Mouse (Mus musculus) left cerebral cortex, adult 8-10 months (tissue): Measurements from ENCODE around the gene Dclk1. TPM values are rescaled to one million over a fixed set of nuclear protein-coding genes. Genes with fewer than 3 reads are reported as not detected.

ENCODE experiments used
- DNase-seq, 2 experiments: peaks; one replicate each; pipeline ENCODE4 v3.0.0; 2022; ENCODE audit warnings: low spot score in 2 of 2
- total RNA-seq, 4 experiments: library from RNA; stranded (reverse); gene quantifications; 2 replicates each; pipeline ENCODE4 v1.2.4; 2022

Gene Dclk1
- total RNA-seq, 4 experiments from 2014 or later, result 716 to 851 (median 782) TPM

DNA sequence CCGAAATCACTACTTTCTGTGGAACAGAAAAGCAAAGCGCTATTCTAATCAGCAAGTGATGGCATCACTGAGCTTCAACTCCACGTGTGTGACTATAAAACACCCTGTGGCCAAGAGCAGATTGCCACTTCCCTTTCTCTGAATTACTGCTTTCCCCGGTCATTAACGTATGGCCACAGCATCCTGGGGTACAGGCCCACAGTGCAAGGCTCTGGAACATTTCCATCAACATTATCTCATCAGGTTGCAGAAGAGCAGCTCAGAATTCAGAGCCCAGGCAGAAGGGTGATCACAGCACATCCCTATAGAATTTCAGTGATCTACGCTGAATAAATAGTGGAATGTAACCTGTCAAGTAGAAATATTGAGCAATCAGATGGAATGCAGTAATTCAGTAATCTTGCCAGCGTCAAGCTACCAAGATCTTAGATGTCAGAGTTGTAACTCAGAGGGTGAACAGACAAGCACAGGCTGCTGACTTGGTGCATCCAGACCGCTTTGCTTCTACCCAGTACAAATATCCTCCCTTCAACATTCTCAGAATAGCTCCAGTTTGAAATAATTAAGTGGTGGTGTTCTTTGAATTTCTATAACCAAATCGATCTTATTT is 293.5 kb downstream of the Dclk1 start:
- no peak for DNase-seq

DNA sequence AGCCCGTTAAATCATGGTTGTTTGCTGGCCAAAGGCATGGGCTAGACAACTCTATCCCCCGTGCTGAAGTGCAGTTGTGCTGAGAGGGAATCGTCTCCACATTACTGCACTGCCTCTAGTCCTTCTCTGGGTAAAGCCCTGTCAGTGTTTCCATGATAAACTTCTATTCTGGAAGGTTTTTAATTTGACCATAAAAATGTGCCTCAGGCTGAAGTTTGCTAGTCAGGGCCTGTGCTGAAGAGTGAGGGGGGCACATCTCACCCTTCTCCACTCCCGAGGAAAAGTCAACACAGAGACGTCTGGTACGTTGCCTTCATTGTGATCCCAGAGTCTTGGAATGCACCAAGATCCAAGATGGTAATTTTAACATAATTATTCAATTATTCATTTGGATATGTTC is 294.7 kb downstream of the Dclk1 start:
- DNase-seq, result no peak

DNA sequence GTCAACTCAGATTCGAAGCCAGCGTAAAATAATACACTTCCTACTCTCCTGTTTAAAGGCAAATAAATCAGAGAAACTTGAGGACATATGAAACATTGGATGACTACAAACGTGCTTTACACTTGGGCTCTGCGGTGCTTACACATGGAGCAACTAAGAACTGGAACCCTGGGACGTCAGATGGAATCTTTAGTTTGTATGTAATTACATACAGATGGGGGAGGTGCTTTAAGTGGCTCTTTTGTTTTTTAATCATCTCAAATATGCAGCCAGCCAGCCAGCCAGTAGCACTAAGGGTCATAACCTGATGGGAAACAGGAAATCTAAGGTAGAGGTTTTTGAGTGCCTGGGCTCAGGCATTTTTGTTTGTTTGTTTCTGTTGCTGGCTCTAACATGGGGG is 295.6 kb downstream of the Dclk1 start:
- no peak for DNase-seq

DNA sequence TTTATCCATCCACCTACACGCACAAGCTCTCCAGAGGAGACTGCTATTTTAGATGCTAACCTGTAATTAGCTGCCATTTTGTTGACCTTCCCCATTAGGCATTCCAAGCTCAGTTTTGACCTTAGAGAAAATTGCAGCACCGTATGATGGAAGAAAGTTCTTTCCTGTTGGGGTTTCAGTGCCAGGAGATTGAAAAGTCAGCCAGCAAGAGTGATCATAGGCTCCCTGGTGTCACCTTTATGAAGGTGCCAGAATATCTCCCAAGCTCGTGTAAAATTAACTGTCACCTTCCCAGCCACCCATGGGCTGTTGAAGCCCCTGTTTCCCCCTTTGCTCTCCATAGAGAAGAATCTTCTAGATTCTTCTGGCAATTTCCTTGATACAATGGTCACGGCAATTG is 297.2 kb downstream of the Dclk1 start:
- no peak for DNase-seq

DNA sequence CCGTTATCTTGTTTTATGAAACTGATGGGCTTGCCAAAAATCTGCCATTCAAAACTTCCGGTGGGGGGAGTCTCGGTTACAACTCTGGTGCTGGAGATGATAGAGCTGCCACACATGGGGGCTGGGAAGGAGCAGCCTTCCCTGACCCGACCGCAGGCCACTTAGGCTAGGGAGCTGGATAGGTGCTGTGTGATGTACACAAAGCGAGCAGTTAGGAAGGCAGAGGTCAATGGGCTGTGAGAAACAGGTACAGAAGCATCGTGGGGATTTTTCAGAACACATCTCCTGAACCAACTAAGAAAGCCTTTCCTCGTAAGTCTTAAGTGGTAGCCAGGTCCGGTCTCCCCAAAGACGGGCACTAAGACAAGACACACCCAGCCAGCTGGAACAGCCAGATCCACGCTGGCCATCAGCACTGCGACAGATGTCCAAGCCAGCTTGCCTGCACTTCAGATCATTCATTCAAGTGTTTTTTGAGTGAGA is 297.7 kb downstream of the Dclk1 start:
- DNase-seq, result peak in 1 of 2 experiments; percentile 59

DNA sequence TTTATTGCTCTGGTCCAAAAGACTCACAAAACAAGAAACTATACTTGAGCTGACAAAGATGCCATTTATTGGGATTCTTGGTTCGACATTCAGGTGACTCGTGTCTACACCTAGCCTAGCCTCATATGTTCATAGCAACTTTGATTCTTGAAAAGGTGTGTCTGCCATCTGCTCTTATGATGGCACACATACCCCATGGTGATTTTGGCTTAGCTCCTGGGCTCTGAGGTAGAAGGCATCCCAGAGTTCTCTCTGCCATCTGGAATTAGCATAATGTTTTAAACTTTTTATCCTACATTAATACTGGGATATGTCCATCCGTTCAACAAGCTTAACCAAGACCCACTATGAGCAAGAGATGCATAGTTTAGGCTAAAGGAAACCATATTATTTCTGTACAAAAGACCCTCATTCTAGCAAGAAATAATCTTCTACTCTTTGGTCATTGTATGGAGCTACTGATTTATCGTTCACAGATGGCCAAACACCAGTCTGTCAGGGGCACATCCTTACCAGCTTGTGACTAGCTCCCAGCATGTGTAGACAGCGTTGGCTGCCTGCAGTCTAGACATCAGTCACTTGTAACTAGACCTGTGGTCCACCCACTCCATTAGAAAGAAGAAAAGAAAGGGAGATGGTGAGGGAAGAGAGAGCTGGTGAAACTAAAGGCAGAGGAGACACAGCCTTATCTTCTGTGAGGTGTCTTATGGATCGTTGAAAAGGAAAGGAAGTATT is 298.4 kb downstream of the Dclk1 start:
- DNase-seq, result no peak

DNA sequence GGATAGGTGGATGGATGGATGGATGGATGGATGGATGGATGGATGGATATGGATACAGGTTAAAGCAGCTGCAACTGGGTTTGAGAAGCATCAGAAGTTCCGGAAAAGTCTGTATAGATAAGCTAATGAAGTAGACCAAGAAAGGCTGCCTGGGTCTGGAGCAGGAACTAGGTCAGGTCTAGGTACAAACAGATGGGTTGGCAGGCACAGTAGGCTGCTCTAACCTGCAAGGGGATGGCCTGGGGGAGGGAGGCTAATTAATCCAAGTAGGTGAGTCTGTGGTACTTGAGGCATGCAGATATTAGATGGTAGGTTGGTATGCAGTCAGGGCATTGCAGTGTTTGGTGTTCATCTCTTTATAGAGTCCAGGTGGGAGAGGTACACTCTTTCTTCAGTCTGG is 299.6 kb downstream of the Dclk1 start:
- DNase-seq, result no peak

DNA sequence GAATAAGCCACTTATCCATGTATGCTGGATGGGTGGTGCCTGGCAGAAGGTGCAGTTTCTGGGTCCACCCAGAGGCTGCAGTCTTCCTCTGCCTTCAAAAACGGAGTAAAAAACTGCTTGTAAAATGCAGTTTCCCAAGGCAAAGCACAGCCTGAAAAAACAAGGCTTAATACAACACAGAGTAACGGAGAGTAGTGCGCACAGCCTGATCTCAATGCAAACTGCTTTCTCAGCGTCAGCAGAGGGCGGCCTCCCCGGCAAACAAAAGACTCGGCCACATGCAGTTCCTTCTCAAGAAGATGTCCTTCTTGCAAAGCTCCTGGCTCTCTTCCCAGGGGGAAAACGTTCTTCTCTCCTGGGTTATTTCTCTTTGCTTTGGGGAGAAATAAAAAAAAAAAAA is 300.1 kb downstream of the Dclk1 start:
- peak in 1 of 2 experiments; percentile 79 for DNase-seq

DNA sequence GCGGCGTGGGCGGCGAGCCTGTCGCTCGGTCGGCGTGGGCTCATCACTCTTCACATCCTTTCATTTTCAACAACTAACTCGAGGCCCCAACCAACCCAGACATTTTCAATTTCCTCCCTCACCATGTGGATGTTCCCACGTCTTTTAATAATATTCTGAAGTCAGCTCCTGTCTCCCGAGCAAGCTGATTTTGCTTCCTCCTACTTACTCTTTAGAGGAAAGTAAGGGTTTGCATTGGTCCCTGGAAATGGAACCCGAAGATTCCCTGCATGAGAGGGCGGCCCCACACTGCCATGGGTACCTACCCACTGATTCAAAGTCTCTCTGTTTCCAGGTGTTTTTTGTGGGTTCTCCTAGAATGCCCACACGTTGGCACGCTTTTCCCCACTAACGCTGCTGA is 300.8 kb downstream of the Dclk1 start:
- DNase-seq, result peak in 1 of 2 experiments; percentile 73

DNA sequence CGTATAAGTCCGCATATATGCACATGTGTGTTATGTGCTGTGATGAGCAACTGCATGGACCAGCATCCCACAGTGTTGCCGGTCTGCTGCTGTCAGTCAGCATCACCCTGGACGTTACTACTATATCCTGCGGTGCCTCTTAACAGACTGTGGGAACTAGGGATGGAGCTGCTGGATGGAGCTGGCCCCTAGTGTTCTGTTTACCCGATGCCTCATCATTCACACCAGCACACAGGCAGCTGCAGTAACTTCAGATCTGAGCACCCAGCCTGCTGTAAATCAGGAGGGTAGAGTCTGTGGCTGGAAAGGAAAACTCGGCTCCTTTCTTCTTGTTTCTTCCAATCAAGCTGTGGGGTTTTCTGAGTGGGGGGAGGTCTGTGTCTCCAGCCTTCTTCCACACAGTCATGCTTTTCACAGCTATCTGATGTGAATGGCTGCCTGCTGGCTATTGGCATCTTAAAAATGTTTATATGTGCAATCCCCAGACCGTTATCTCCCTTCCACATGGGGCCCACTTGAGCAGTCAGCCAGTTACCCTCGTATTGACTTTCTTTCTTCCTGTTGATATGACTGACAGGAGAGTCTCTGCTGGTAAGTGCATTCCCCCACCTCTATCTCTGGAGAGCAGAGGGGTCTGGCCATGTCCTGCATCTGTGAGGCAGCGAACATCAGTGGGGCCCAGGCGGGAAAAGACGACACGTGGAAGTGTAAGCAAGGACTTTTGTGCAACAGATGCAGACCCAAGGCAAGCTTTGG is 301.9 kb downstream of the Dclk1 start:
- no peak for DNase-seq

DNA sequence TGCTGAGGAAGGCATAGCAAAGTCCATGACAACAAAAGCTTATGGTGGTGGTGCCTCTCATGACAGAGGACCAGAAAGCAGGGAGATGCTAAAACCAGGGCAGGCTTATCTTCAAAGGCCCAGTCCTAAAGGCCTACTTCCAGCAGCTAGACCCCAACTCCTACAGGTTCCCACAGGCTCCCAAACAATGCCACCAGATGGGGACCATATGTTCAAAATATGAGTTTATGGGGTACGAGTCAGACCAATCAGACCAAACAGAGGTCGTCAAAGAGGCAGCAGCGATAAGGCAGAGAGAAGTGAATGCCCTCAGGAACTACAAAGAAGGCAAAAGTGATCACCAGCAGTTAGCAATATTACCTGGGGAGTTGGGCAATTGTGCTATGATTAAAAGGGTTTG is 303.1 kb downstream of the Dclk1 start:
- DNase-seq, result no peak

DNA sequence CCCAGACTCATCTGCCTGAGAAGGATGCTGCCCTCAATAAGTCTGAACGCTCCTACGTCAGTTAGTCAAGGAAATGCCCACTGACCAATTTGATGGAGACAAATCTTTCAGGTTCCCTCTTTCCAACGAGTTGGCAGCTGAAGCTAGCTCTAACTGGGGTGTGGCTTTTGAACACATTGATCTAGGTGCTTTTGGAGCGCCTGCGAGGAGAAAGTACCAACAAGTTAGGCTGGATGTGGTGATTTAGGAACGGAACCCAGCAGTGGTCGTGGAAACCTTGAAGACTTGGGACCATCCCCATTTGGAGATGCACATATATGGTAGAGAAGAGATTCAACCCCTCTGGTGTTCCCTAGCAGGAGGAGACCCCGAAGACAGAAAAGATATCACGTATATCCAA is 303.8 kb downstream of the Dclk1 start:
- no peak for DNase-seq

DNA sequence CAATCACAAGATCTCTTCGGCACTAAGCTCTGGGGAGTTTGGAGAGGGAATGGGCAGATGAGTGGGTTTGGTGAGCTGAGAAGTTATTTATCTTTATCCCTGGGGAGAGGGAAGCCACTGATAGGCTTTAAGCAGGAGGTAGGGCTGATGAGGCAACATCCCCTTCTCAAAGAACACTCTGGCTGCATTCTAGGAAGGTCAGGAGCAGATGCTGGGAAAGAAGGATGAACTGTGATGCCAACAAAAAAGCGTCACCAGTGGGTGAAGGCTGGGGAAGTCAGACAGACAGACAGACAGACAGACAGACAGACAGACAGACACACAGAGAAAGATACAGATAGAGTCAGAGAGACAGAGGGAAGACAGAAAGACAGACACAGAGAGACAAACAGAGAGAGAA is 304.9 kb downstream of the Dclk1 start:
- DNase-seq, result no peak

DNA sequence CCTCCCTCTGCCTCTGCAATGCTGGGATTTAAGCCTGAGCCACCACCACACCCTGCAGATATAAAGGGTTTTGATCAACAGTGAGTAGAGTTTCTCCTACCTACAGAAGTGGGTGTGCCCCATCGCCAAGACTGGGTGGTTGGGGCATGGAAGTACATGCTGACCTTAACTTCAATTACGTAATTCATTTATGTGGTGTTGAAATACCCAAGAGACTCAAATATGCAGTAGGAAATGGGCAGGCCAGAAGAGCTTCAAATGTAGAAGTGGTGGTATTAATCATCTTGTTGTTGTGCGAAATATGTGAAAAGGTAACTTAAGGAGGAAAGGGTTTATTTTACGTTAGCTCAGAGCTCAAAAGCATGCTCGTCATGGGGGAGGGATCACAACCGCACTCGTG is 307.2 kb downstream of the Dclk1 start:
- DNase-seq, result no peak

DNA sequence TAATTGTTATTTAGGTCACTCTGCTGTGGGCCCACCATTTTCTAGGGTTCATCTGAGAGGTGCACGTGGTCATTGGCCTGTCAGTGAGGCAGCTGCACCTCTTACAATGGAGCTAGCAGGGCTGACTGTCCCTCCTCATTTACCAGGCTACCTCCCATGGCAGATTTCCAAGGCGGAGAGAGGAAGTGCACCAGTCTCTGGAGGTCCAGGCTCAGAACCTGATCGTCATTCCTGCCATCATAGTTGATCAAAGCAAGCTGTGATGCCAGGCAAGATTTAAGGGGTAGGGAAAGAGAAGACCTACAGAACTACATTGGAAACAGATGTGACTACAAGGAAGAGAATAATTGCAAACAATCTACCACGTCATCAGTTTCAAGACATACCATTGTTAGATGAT is 308.8 kb downstream of the Dclk1 start:
- no peak for DNase-seq

DNA sequence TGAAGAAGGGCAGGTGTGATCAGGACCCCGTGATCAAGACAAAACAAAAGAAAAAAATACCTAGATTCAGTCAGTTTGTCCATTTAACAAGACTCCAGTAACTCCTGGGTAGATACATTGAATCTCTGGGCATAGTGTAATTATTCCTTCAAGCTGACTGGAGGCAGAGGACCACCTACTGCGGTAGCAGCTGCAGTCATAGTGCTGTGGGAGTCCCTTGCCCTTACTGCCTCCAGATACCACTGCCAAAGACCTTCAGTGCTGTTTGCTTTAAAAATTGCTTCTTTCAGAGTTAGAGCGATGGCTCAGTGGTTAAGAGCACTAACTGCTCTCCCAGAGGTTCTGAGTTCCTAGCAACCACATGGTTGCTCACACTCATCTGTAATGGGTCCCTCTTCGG is 309.7 kb downstream of the Dclk1 start:
- no peak for DNase-seq

DNA sequence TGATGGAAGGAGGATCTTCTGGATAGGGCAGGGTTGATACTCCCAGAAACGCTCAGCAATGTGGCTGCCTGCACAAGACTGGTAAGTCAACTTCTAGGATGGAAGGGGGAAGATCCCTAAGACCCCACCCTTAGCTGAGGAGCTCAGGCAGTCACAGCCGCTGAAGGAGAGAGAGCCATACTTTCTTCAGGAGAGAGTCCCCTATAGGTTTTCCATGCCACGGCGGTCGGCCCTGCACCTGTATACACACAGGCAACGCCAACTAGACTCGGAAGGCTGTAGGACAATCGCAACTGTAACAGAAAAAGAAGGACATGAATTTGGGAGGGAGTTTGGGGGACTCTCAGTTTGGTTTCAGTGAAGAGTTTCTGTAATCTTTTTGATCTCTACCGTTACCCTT is 310.9 kb downstream of the Dclk1 start:
- no peak for DNase-seq

DNA sequence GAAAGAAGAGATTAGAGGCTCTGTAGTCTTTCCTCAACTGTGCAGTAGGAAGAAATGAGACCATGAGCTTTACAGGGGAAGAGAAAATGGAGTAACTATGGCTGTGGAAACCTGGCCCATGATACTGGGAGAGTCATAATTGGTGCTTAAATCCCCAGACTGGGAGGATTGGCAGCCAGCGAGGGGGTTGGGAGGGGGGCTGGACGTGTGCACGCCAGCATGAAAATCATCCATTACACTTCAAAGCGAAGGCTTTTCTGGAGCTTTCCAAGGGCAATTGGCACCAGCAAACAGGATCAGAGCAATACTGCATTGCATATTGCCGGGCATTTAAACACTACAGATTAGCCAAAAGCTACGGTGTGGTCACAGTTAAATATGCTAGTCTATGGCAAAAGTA is 313.7 kb downstream of the Dclk1 start:
- DNase-seq, result no peak

DNA sequence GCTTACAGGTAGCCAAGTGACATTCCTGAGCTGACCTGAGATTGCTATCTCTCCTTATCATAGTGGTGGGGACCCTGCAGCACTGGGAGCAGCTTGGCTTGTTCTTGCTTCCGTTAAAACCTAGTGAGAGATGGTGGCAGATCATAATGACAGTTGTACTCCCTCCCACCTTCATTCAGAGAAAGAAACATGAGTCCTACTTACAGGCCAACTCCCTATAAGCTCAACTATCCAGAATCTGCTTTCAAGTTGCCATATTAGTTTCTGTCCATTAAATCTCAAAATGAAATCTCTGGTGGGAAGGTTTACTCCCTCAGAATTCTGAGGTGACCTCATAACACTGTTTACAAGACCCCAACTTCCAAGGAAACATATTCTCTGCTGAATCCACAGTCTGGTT is 316.4 kb downstream of the Dclk1 start:
- DNase-seq, result no peak

DNA sequence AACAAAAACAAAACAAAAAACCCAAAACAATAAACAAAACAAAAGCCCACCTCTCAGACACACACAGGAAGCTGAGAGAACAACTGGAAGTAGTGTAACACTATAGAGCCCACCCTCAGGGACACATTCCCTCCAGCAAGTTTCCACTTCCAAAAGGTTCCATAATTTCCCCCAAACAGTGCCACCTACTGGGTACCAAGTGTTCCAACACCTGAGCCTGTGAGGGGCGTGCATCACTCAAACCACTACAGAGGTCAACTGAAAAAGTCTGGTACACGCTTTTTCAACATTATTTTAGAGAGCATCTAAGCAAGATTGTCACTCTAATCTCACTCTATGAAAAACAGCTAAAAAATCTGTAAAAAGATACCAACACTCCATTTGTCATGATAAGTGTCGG is 325.3 kb downstream of the Dclk1 start:
- no peak for DNase-seq

DNA sequence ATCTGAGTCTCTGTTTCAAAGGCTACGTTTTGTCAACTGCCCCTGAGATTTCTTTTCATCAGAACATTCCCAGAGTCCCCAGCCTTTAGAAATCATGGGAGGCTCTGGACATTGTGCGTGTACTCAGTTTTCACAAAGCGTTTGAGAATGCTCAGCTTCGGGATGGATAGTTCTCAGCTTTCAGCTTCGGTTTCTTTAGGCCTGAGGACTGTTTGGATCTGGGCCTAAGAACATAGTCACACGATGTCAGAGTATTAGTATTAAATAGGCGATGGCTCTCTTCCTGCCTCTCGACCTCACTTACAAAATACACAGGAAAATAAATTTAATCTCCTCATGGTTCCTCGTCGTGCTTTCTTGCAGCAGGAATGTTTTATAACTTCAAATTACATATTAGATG is 327.4 kb downstream of the Dclk1 start:
- no peak for DNase-seq

DNA sequence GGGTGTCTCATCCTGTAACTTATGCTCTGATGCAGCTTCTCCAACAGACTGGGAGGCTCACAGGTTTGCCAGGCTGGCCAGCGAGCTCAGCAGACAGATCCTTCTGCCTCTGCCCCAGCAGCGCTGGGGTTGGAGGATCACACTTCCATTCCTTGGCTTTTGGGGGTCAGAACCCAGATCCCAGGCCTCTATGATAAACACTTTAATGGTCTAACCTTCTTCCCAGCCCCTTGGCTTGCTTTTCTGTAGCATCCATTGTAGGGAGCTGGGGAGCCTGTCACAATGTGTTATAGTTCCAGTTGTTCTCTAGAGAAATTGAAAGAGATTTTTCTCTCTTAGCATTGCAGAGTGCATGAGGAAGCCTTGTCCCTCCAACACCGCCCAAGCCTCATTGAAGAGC is 328.9 kb downstream of the Dclk1 start:
- no peak for DNase-seq
